Mouse (Mus musculus) ES-E14 (cell line): ENCODE measurements around the gene Cct8. TPM values are rescaled to one million over a fixed set of nuclear protein-coding genes. Genes with fewer than 3 reads are reported as not detected.

Experiments
- DNase-seq: peaks from one replicate; pipeline ENCODE4 v3.0.0-alpha.2; 2013; ENCODE audit warnings: low read depth, low spot score
- H3K27ac ChIP-seq: 2 replicates; pipeline ENCODE4 v1.5.1; 2012; ENCODE audit warnings: low read depth, mild to moderate bottlenecking, low read length, moderate library complexity, mixed read lengths; ENCODE audit not compliant: poor library complexity, insufficient read depth, severe bottlenecking
- H3K36me3 ChIP-seq: 2 replicates; pipeline ENCODE4 v1.6.1; 2012; ENCODE audit warnings: mild to moderate bottlenecking, low read length, moderate library complexity, mixed read lengths; ENCODE audit not compliant: control insufficient read depth, poor library complexity, insufficient read depth, severe bottlenecking
- H3K4me1 ChIP-seq, 2 experiments: fragments of 150-350 bp in 1 of 2; sonication (generic) in 1 of 2; 2 replicates each; pipeline ENCODE4 v1.6.1; 2012; ENCODE audit warnings: low read length in 2 of 2, mild to moderate bottlenecking in 1 of 2, mixed read lengths in 1 of 2; ENCODE audit not compliant: control insufficient read depth in 2 of 2, insufficient read depth in 2 of 2, poor library complexity in 1 of 2
- H3K4me3 ChIP-seq, 2 experiments: fragments of 150-350 bp in 1 of 2; sonication (generic) in 1 of 2; 2 replicates each; pipeline ENCODE4 v1.5.1; 2012; ENCODE audit warnings: low read length in 2 of 2, low read depth in 1 of 2, mild to moderate bottlenecking in 1 of 2, mixed read lengths in 1 of 2; ENCODE audit not compliant: insufficient read depth in 1 of 2, poor library complexity in 1 of 2, severe bottlenecking in 1 of 2
- H3K9ac ChIP-seq: 2 replicates; pipeline ENCODE4 v1.6.1; 2012; ENCODE audit warnings: low read depth, mild to moderate bottlenecking, low read length, mixed read lengths; ENCODE audit not compliant: poor library complexity, insufficient read depth, severe bottlenecking
- H3K9me3 ChIP-seq: fragments of 150-350 bp; sonication (generic); 2 replicates; pipeline ENCODE4 v1.6.1; 2012; ENCODE audit warnings: low read depth, mild to moderate bottlenecking, low read length; ENCODE audit not compliant: control insufficient read depth, insufficient read depth
- CHD2 ChIP-seq: IDR thresholded peaks from 2 replicates; pipeline ENCODE4 v1.6.1; 2014; ENCODE audit warnings: mild to moderate bottlenecking, low read depth, low read length, inconsistent platforms
- HCFC1 ChIP-seq: IDR thresholded peaks from 2 replicates; pipeline ENCODE4 v1.6.1; 2012; ENCODE audit warnings: low read length, inconsistent platforms, borderline replicate concordance; ENCODE audit not compliant: insufficient read depth
- MAFK ChIP-seq: IDR thresholded peaks from 2 replicates; pipeline ENCODE4 v1.6.1; 2014; ENCODE audit warnings: mild to moderate bottlenecking, low read depth, low read length, inconsistent platforms; ENCODE audit not compliant: insufficient read depth
- ZC3H11A ChIP-seq: IDR thresholded peaks from 2 replicates; pipeline ENCODE4 v1.6.1; 2012; ENCODE audit warnings: low read depth, mild to moderate bottlenecking, inconsistent platforms, low read length, borderline replicate concordance
- ZNF384 ChIP-seq: IDR thresholded peaks from 2 replicates; pipeline ENCODE4 v1.6.1; 2012; ENCODE audit warnings: low read depth, low read length, inconsistent platforms
- in situ Hi-C, 2 experiments: fragments of 600-800 bp; cut with MboI; formaldehyde crosslinking; loops; one replicate each; pipeline ENCODE4 v1.15.1; 2025; ENCODE audit warnings: low sequenced_read_pairs in 2 of 2, inconsistent platforms in 1 of 2; ENCODE audit not compliant: unreplicated experiment in 2 of 2
- total RNA-seq: library from RNA; depleted of rRNA; stranded (reverse); fragments of 300-350 nt; gene quantifications from 2 replicates; pipeline ENCODE4 v1.2.3, GENCODE M21; 2012

The Cct8 gene
- total RNA-seq, 1 experiment = 355 TPM

DNA sequence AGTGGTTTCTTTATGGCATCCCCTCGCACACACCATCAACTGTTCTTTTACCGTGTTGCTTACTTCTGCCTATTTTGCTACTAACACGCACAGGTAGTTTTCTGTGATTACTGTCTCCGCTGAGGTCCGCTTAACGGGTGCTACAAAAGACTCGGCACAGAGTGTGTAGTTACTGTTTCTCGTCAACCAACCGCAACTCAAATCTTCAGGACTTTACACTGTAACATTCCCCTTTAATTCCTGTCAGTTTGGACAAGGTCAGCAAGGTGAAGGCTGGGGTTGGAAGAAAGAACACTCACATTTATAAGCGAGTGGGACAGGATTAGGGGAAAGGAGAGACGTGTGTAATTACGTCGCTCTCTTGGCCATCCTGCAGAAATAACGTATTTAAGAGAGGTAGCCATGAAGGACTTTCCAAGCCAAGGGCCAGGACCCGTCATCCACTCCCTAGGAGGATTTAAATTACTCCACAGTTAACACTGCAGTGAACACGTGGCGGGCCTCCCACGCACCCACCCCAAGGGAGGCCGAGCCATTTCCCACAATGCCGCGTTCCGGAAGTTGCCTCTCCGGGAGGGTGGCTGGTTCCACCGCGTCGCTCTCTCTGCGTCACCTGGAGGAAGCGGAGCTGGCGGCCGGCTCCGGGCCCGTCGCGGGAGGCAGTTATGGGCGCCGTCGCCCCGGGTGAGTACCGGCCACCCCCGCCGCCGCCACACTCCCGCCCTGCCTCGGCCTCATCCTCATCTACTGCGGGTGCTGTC lies 41.1 kb downstream of the Cct8 start, which contains the start of gene Usp16:
Usp16 (plus strand) TSS at position 285 of the 761 bp plus-strand sequence.
- Histone ChIP-seq H3K9me3 (no peaks in the 10 kb centered on the region), H3K4me3 (peak within 1 kb of the TSS; percentile 71 to 95), H3K9ac (peak within 1 kb of the TSS; percentile 88), H3K27ac (no peak within 1 kb of the TSS; the same call in 1 of the 2 replicates), H3K36me3 (no peaks in the 10 kb centered on the region), H3K4me1 (peaks cover 3 to 7% of the 10 kb centered on the region in 2 experiments; a peak in 2 of 4 replicates)
- in situ Hi-C loops = no loop called here
- TF ChIP-seq ZC3H11A (no peak), ZNF384 (no peak), HCFC1 (peak; percentile 72)
- peak; percentile 54 for DNase-seq

GRCm38 (mm10) chr16:87453226-87453625 lies 42.4 kb downstream of the Cct8 start:
- Histone ChIP-seq H3K36me3 (no peaks in the 10 kb centered on the region), H3K4me1 (peaks cover 3 to 7% of the 10 kb centered on the region in 2 experiments; a peak in 2 of 4 replicates), H3K9ac (no peak overlapping the region), H3K4me3 (no peak overlapping the region), H3K27ac (no peak overlapping the region), H3K9me3 (no peaks in the 10 kb centered on the region)
- no peak for TF ChIP-seq ZC3H11A
- TF ChIP-seq HCFC1 = no peak
- TF ChIP-seq MAFK = no peak
- TF ChIP-seq ZNF384 = no peak
- TF ChIP-seq CHD2 = no peak
- in situ Hi-C loops = no loop called here
- no peak for DNase-seq

DNA sequence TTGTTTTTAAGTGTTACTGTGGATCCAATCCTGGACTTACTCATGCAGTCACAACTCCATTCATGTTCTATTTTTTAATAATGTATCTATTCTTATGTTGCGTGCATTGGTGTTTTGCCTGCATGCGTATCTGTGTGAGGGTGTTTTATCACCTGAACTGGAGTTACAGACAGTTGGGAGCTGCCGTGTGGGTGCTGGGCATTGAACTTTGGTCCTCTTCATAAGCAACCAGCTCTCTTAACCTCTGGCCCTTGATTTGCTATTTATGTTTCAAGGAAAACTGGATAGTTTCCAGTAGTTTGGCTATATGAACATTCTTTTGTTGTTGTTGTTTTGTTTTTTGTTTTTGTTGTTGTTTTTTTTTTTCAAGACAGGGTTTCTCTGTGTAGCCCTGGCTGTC lies 50.1 kb downstream of the Cct8 start:
- no peaks in the 10 kb centered on the region for H3K9me3 ChIP-seq
- TF ChIP-seq CHD2 = no peak
- no peak for TF ChIP-seq ZNF384
- TF ChIP-seq ZC3H11A = no peak
- no peak for TF ChIP-seq MAFK
- no peak for TF ChIP-seq HCFC1
- H3K4me3 ChIP-seq = no peak overlapping the region
- no peak overlapping the region for H3K27ac ChIP-seq
- no peak overlapping the region for H3K9ac ChIP-seq
- in situ Hi-C loops = no loop called here
- peaks cover 0 to 6% of the 10 kb centered on the region in 2 experiments; a peak in 1 of 4 replicates for H3K4me1 ChIP-seq
- DNase-seq = no peak
- H3K36me3 ChIP-seq = no peaks in the 10 kb centered on the region

DNA sequence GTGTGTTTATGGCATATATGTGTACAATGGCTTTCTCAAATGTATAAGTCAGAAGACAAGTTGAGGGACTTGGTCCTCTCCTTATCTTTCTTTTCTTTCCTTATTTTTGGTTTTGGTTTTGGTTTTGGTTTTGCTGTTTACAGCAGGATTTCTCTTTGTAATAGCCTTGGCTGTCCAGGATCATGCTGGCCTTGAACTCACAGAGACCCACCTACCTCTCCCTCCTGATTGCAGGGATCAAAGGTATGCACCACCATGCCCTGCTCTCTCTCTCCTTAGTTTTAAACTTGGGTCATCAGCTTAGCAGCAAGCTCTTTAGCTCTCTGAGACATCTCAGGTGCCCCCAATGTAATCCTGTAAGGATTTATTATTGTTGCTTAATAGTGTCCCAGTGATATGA lies 50.6 kb downstream of the Cct8 start:
- DNase-seq = no peak
- no peaks in the 10 kb centered on the region for H3K9me3 ChIP-seq
- in situ Hi-C loops = no loop called here

GRCm38 (mm10) chr16:87444071-87444470 lies 51.6 kb downstream of the Cct8 start:
- in situ Hi-C loops = no loop called here

More for the DNA sequence above, 50.6 kb downstream of the Cct8 start:
- Histone ChIP-seq H3K9ac (no peak overlapping the region), H3K4me1 (peaks cover 0 to 6% of the 10 kb centered on the region in 2 experiments; a peak in 1 of 4 replicates), H3K4me3 (no peak overlapping the region), H3K27ac (no peak overlapping the region), H3K36me3 (no peaks in the 10 kb centered on the region)
- TF ChIP-seq ZC3H11A (no peak), MAFK (no peak), HCFC1 (no peak)

More at GRCm38 (mm10) chr16:87444071-87444470, 51.6 kb downstream of the Cct8 start:
- Histone ChIP-seq H3K36me3 (no peaks in the 10 kb centered on the region), H3K27ac (no peak overlapping the region), H3K9me3 (no peaks in the 10 kb centered on the region), H3K4me3 (no peak overlapping the region), H3K4me1 (peaks cover 0 to 6% of the 10 kb centered on the region in 2 experiments; a peak in 1 of 4 replicates), H3K9ac (no peak overlapping the region)
- TF ChIP-seq HCFC1 = no peak
- no peak for TF ChIP-seq MAFK
- TF ChIP-seq ZC3H11A = no peak
- no peak for TF ChIP-seq ZNF384
- no peak for DNase-seq
